Mouse (Mus musculus) bone marrow macrophage, adult 2 months (primary cell): ENCODE measurements around the gene Trafd1.

Source experiments
- CTCF ChIP-seq: IDR thresholded peaks from 2 replicates; pipeline ENCODE4 v1.5.1; 2012; ENCODE audit warnings: low read depth, mild to moderate bottlenecking, low read length, moderate library complexity
- POLR2A ChIP-seq: IDR thresholded peaks from 2 replicates; pipeline ENCODE4 v1.6.1; 2012; ENCODE audit warnings: mild to moderate bottlenecking, low read depth, low read length, borderline replicate concordance

DNA sequence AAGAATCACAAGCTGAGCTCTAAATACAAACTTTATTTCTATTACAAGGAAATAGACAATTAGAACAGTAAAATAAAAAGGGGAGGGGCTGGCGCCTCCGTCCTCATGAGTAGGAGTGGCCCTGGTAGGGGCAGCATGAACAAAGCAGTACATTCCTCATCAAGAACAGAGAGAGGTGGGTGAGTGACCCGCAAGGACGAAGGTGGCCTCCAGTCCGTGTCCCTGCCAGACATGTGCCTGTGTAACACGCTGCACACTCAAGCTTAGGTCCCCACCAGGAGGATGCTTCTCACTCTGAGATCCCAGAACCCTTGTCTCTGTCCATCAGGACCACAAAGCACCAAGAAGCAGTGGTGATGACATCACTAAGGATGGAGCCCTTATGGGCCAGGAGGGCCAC is 13.7 kb downstream of the Trafd1 start:
- no peak for TF ChIP-seq CTCF
- no peak for TF ChIP-seq POLR2A
